Mouse (Mus musculus) limb, embryonic 10.5 days (tissue): Measurements from ENCODE around the gene Tardbp. TPM values are rescaled to one million over a fixed set of nuclear protein-coding genes. Genes with fewer than 3 reads are reported as not detected.

Source experiments
- polyA plus RNA-seq: library from polyadenylated mRNA; unstranded; fragments of >200 nt; fragmentation: Nextera tagmentation; extraction: Ambion mirVana; gene quantifications from 2 replicates; pipeline ENCODE4 v1.2.1, GENCODE M21; 2016

The Tardbp gene
- polyA plus RNA-seq, 1 experiment from 2014 or later, result 455 TPM

Other genes with a start within 250 kb of the Tardbp start
- gene Ubiad1, start 182.2 kb downstream of the Tardbp start, polyA plus RNA-seq, result 25.9 and 26.4 TPM in 2 replicates
- gene Mtor, start 178.4 kb downstream of the Tardbp start, polyA plus RNA-seq, result 20.6 and 22.3 TPM in 2 replicates
- 0.23 and 0.56 TPM in 2 replicates for gene Angptl7, start 126.6 kb downstream of the Tardbp start, polyA plus RNA-seq
- gene Exosc10, start 68.6 kb downstream of the Tardbp start, polyA plus RNA-seq, result 108 and 115 TPM in 2 replicates
- gene Srm, start 35.5 kb downstream of the Tardbp start, polyA plus RNA-seq, result 249 and 363 TPM in 2 replicates
- gene Masp2, start 24.5 kb downstream of the Tardbp start, polyA plus RNA-seq, result 0.33 and 0.51 TPM in 2 replicates
- gene Gm572, start 16.3 kb upstream of the Tardbp start, polyA plus RNA-seq, result not detected in 2 replicates
- 1.0 and 2.1 TPM in 2 replicates for gene Casz1, start 177.4 kb upstream of the Tardbp start, polyA plus RNA-seq